Mouse (Mus musculus) C2C12 (cell line): ENCODE measurements around the gene Nop9.

Experiments
- CEBPB ChIP-seq: IDR thresholded peaks from one replicate; pipeline ENCODE4 v1.6.1; 2011; ENCODE audit warnings: low read depth, mild to moderate bottlenecking, control low read depth, moderate library complexity
- CTCF ChIP-seq: IDR thresholded peaks from one replicate; pipeline ENCODE4 v1.5.1; 2011; ENCODE audit not compliant: control insufficient read depth, insufficient read depth, insufficient read length
- FOSL1 ChIP-seq: IDR thresholded peaks from one replicate; pipeline ENCODE4 v1.8.0; 2011; ENCODE audit warnings: mild to moderate bottlenecking, low read length; ENCODE audit not compliant: poor library complexity, insufficient read depth, severe bottlenecking
- MAX ChIP-seq: IDR thresholded peaks from one replicate; pipeline ENCODE4 v1.6.1; 2011; ENCODE audit warnings: mild to moderate bottlenecking, control low read depth

DNA sequence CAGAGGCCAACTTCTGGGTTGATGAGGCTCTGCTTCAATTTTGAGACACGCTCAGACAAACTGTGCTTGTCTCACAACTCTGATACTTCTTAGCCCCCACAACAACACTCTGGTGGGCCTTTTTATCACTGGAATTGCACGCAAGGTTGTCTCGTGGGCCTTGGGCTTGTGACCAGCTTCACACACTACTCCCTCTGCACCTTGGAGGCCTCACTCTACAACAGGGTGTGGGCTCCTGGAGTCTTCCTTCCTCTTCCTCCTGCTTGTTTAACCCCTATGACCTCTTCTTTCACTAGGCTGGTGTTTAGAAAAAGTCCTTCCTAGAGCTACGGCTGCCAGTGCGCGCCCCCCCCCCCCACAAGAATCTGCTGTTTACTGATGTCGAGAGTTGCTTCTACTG, 31.2 kb downstream of the Nop9 start:
- TF ChIP-seq CTCF = no peak
- TF ChIP-seq CEBPB = no peak
- TF ChIP-seq MAX = no peak
- no peak for TF ChIP-seq FOSL1
